Mouse (Mus musculus): ENCODE results near the gene Trmt1. TPM values are rescaled to one million over a fixed set of nuclear protein-coding genes. Genes with fewer than 3 reads are reported as not detected.

Trmt1 gene
- polyA plus RNA-seq, 2 experiments, result 71.7 to 158 TPM

GRCm38 (mm10) chr8:84703466-84704249, 17.6 kb downstream of the Trmt1 start:
- no peak for DNase-seq (ENCODE audit: low spot score)
- Histone ChIP-seq H3K27me3 (ENCODE audit: control insufficient read depth, insufficient read depth, low read length) (peaks cover 55% of the 10 kb centered on the region), H3K27ac (replicated peaks; ENCODE audit: low read depth, low read length) (no peak overlapping the region), H3K9me3 (ENCODE audit: control insufficient read depth, low read length) (no peaks in the 10 kb centered on the region), H3K4me2 (replicated peaks; ENCODE audit: low read depth, low read length, severe bottlenecking) (peak overlapping the region; percentile 29; the same call in 1 of the 2 replicates), H3K4me3 (replicated peaks; ENCODE audit: low read length) (peak overlapping the region; percentile 7; the same call in 1 of the 2 replicates), H3K36me3 (ENCODE audit: control insufficient read depth, insufficient read depth, low read length) (peaks cover 48% of the 10 kb centered on the region), H3K9ac (ENCODE audit: low read depth, low read length, severe bottlenecking) (no peak overlapping the region), H3K4me1 (ENCODE audit: control insufficient read depth, insufficient read depth, low read length) (peaks cover 58% of the 10 kb centered on the region)
- ATAC-seq (ENCODE audit: low FRiP score, low read depth), result no peak
- 13% methylated on average over 37 of the region's 38 CpGs for WGBS
- no peak for TF ChIP-seq POLR2A (IDR thresholded peaks at IDR 0.05; ENCODE audit: borderline replicate concordance, extremely low read depth, insufficient read depth, insufficient read length)

- Histone ChIP-seq H3K9me3 (ENCODE audit: control insufficient read depth, low read length) (no peaks in the 10 kb centered on the region), H3K4me1 (ENCODE audit: control insufficient read depth, insufficient read depth, low read length) (peaks cover 65% of the 10 kb centered on the region), H3K27ac (replicated peaks; ENCODE audit: low read depth, low read length) (no peak overlapping the region), H3K9ac (ENCODE audit: low read depth, low read length, severe bottlenecking) (no peak overlapping the region), H3K36me3 (ENCODE audit: control insufficient read depth, insufficient read depth, low read length) (peaks cover 48% of the 10 kb centered on the region), H3K27me3 (ENCODE audit: control insufficient read depth, insufficient read depth, low read length) (peaks cover 55% of the 10 kb centered on the region), H3K4me3 (replicated peaks; ENCODE audit: low read length) (peak overlapping the region; percentile 7; the same call in 1 of the 2 replicates), H3K4me2 (replicated peaks; ENCODE audit: low read depth, low read length, severe bottlenecking) (peak overlapping the region; percentile 29; the same call in 1 of the 2 replicates)
- WGBS, result 11% methylated on average over 16 of the region's 16 CpGs
- no peak for TF ChIP-seq POLR2A (IDR thresholded peaks at IDR 0.05; ENCODE audit: borderline replicate concordance, extremely low read depth, insufficient read depth, insufficient read length)
- ATAC-seq (ENCODE audit: low FRiP score, low read depth) (no peak), DNase-seq (ENCODE audit: low spot score) (peak; percentile 71)
Observed at GRCm38 (mm10) chr8:84704356-84704755, 18.2 kb downstream of the Trmt1 start.

DNA sequence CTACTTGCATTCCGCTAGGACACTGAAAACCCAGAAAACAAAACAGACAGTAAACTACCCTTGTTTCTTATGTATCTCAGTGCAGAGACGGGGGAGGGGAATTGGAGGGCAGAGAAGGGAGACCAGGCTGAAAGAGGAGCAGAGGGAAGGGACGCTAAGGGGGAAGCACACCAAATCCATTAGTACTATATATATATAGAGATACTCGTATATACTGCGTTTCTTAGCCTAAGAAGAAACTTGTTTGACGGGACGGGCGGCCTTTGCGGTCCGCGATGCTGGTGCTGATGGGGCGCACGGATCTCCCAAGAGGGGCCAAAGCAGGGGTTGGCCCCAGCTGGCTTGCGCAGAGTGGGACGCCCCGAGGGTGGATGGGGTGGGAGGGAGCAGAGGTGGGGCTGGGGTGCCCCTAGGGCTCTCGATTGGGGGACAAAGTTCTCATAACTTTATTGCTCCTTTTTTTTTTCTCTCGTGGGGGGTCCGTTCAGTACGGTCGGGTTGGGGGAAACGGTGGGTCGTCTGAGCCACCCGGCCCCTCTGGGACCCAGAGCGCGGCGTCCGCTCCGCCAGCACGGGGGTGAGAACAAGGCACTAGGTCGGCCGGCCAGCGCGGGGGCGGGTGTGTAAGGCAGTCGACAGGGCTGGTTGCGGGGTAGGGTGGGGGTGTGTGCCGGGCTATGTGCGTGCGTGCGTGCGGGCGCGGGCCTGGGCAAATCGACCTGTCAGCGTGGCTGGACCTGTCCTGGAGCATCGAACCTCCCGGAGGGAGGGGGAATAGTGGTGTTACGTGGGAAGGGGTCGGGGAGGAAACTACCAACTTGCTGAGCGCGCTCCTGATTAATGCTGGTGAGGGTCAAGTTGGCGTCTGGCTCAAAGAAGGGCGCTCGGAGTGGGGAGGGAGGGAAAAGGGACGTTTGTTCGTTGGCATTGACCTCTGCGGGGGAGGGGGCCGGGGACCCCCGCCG, 19.0 kb downstream of the Trmt1 start:
- no peak for TF ChIP-seq POLR2A (IDR thresholded peaks at IDR 0.05; ENCODE audit: borderline replicate concordance, extremely low read depth, insufficient read depth, insufficient read length)
- Histone ChIP-seq H3K27me3 (ENCODE audit: control insufficient read depth, insufficient read depth, low read length) (peaks cover 55% of the 10 kb centered on the region), H3K4me2 (replicated peaks; ENCODE audit: low read depth, low read length, severe bottlenecking) (peak overlapping the region; percentile 37), H3K9ac (ENCODE audit: low read depth, low read length, severe bottlenecking) (peak overlapping the region; percentile 12), H3K9me3 (ENCODE audit: control insufficient read depth, low read length) (no peaks in the 10 kb centered on the region), H3K4me3 (replicated peaks; ENCODE audit: low read length) (peak overlapping the region; percentile 9), H3K4me1 (ENCODE audit: control insufficient read depth, insufficient read depth, low read length) (peaks cover 66% of the 10 kb centered on the region), H3K36me3 (ENCODE audit: control insufficient read depth, insufficient read depth, low read length) (peaks cover 51% of the 10 kb centered on the region), H3K27ac (replicated peaks; ENCODE audit: low read depth, low read length) (no peak overlapping the region)
- DNase-seq (ENCODE audit: low spot score), result no peak
- ATAC-seq (ENCODE audit: low FRiP score, low read depth), result no peak
- 7% methylated on average over 55 of the region's 61 CpGs for WGBS

DNA sequence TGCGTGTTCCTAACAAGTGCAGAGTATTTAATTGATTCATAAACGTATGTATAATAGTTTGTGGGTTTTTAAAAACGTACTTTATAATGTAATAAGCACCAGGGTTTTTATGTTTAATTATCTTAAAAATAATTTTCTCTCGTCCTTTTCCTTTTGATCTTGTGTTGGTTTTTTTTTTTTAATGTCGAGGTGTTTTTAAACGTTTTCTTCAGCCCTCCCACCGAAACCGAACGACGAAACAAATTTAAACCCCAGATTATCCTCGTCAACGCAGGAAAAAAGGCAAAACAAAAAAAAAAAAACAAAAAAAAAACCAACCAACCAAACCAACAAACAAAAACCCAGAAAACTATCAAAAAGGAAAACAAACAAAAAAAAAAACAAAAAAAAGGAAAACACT, 19.9 kb downstream of the Trmt1 start:
- Histone ChIP-seq H3K4me1 (ENCODE audit: control insufficient read depth, insufficient read depth, low read length) (peaks cover 64% of the 10 kb centered on the region), H3K9me3 (ENCODE audit: control insufficient read depth, low read length) (no peaks in the 10 kb centered on the region), H3K4me3 (replicated peaks; ENCODE audit: low read length) (peak overlapping the region; percentile 21), H3K4me2 (replicated peaks; ENCODE audit: low read depth, low read length, severe bottlenecking) (peak overlapping the region; percentile 37), H3K9ac (ENCODE audit: low read depth, low read length, severe bottlenecking) (no peak overlapping the region), H3K27me3 (ENCODE audit: control insufficient read depth, insufficient read depth, low read length) (peaks cover 55% of the 10 kb centered on the region), H3K27ac (replicated peaks; ENCODE audit: low read depth, low read length) (no peak overlapping the region), H3K36me3 (ENCODE audit: control insufficient read depth, insufficient read depth, low read length) (peaks cover 53% of the 10 kb centered on the region)
- DNase-seq (ENCODE audit: low spot score) (no peak), ATAC-seq (ENCODE audit: low FRiP score, low read depth) (no peak)
- no peak for TF ChIP-seq POLR2A (IDR thresholded peaks at IDR 0.05; ENCODE audit: borderline replicate concordance, extremely low read depth, insufficient read depth, insufficient read length)
- 19% methylated on average over 12 of the region's 12 CpGs for WGBS
